Mouse (Mus musculus): ENCODE data around the gene Stk33. TPM values are rescaled to one million over a fixed set of nuclear protein-coding genes. Genes with fewer than 3 reads are reported as not detected.

Gene Stk33
- total and polyA plus RNA-seq, 3 experiments: not detected

- Histone ChIP-seq H3K4me3 (ENCODE audit: control insufficient read depth in 1 of 2, insufficient read depth in 1 of 2, low read depth in 2 of 2, low read length in 2 of 2) (no peak overlapping the region), H3K27ac (ENCODE audit: control insufficient read depth, low read depth, low read length) (no peak overlapping the region), H3K79me2 (ENCODE audit: control insufficient read depth, insufficient read depth, low read length, poor library complexity) (no peaks in the 10 kb centered on the region), H3K9me3 (replicated peaks; ENCODE audit: insufficient read depth, low read length) (no peaks in the 10 kb centered on the region), H3K9ac (ENCODE audit: control insufficient read depth, low read depth, low read length, poor library complexity, severe bottlenecking) (no peak overlapping the region), H3K36me3 (ENCODE audit: control insufficient read depth in 1 of 2, insufficient read depth in 2 of 2, low read length in 2 of 2) (no peaks in the 10 kb centered on the region), H3K4me1 (ENCODE audit: control insufficient read depth in 1 of 2, insufficient read depth in 2 of 2, low read length in 2 of 2) (no peaks in the 10 kb centered on the region), H3K27me3 (ENCODE audit: control insufficient read depth in 1 of 2, insufficient read depth in 2 of 2, low read length in 2 of 2) (peaks cover 0 to 3% of the 10 kb centered on the region in 2 experiments; a peak in 1 of 4 replicates)
- no peak for TF ChIP-seq ETS1 (IDR thresholded peaks at IDR 0.05; ENCODE audit: low read depth, low read length)
- TF ChIP-seq MAFK (IDR thresholded peaks at IDR 0.05; ENCODE audit: borderline replicate concordance, low read depth, low read length): no peak
- TF ChIP-seq E2F4 (IDR thresholded peaks at IDR 0.05; ENCODE audit: borderline replicate concordance, low read depth, low read length): no peak
- no peak for DNase-seq (ENCODE audit: low read depth, low spot score)
Observed at GRCm38 (mm10) chr7:109456563-109456962, 17.7 kb upstream of the Stk33 start.

- H3K27me3 ChIP-seq (ENCODE audit: control insufficient read depth in 1 of 2, insufficient read depth in 2 of 2, low read length in 2 of 2): peaks cover 0 to 1% of the 10 kb centered on the region in 2 experiments; a peak in 1 of 4 replicates
- TF ChIP-seq BHLHE40 (IDR thresholded peaks at IDR 0.05; ENCODE audit: borderline replicate concordance, low read depth, low read length) (no peak), UBTF (IDR thresholded peaks at IDR 0.05; ENCODE audit: borderline replicate concordance, insufficient read depth, low read depth, low read length) (no peak), EP300 (IDR thresholded peaks at IDR 0.05; ENCODE audit: low read depth in 1 of 2, low read length in 2 of 2) (no peak), RAD21 (IDR thresholded peaks at IDR 0.05; ENCODE audit: low read depth, low read length) (no peak), CTCF (IDR thresholded peaks at IDR 0.05 in 2 of 3, conservative IDR thresholded peaks at IDR 0.05 in 1 of 3; ENCODE audit: control insufficient read depth in 1 of 3, insufficient read depth in 1 of 3, low read depth in 2 of 3, low read length in 3 of 3, poor library complexity in 1 of 3, severe bottlenecking in 1 of 3) (no peak), ZKSCAN1 (IDR thresholded peaks at IDR 0.05; ENCODE audit: low read depth, low read length) (no peak), ZC3H11A (IDR thresholded peaks at IDR 0.05; ENCODE audit: low read depth, low read length) (no peak)
- no peaks in the 10 kb centered on the region for H3K9me3 ChIP-seq (replicated peaks; ENCODE audit: insufficient read depth, low read length)
- no peak overlapping the region for H3K27ac ChIP-seq (ENCODE audit: control insufficient read depth, low read depth, low read length)
- H3K36me3 ChIP-seq (ENCODE audit: control insufficient read depth in 1 of 2, insufficient read depth in 2 of 2, low read length in 2 of 2): no peaks in the 10 kb centered on the region
- no peaks in the 10 kb centered on the region for H3K4me1 ChIP-seq (ENCODE audit: control insufficient read depth in 1 of 2, insufficient read depth in 2 of 2, low read length in 2 of 2)
- no peak for DNase-seq (ENCODE audit: low read depth, low spot score)
- no peak overlapping the region for H3K4me3 ChIP-seq (ENCODE audit: control insufficient read depth in 1 of 2, insufficient read depth in 1 of 2, low read depth in 2 of 2, low read length in 2 of 2)
- no peaks in the 10 kb centered on the region for H3K79me2 ChIP-seq (ENCODE audit: control insufficient read depth, insufficient read depth, low read length, poor library complexity)
- H3K9ac ChIP-seq (ENCODE audit: control insufficient read depth, low read depth, low read length, poor library complexity, severe bottlenecking): no peak overlapping the region
Observed at GRCm38 (mm10) chr7:109455748-109456147, 16.9 kb upstream of the Stk33 start.

GRCm38 (mm10) chr7:109454856-109455255, 16.0 kb upstream of the Stk33 start:
- Histone ChIP-seq H3K36me3 (ENCODE audit: control insufficient read depth in 1 of 2, insufficient read depth in 2 of 2, low read length in 2 of 2) (no peaks in the 10 kb centered on the region), H3K4me1 (ENCODE audit: control insufficient read depth in 1 of 2, insufficient read depth in 2 of 2, low read length in 2 of 2) (no peaks in the 10 kb centered on the region), H3K9ac (ENCODE audit: control insufficient read depth, low read depth, low read length, poor library complexity, severe bottlenecking) (no peak overlapping the region), H3K4me3 (ENCODE audit: control insufficient read depth in 1 of 2, insufficient read depth in 1 of 2, low read depth in 2 of 2, low read length in 2 of 2) (no peak overlapping the region), H3K27me3 (ENCODE audit: control insufficient read depth in 1 of 2, insufficient read depth in 2 of 2, low read length in 2 of 2) (0 out of 4 replicates have a peak, but pooled peaks cover 0 to 1% of the 10 kb centered on the region in 2 experiments), H3K27ac (ENCODE audit: control insufficient read depth, low read depth, low read length) (no peak overlapping the region), H3K79me2 (ENCODE audit: control insufficient read depth, insufficient read depth, low read length, poor library complexity) (no peaks in the 10 kb centered on the region), H3K9me3 (replicated peaks; ENCODE audit: insufficient read depth, low read length) (no peaks in the 10 kb centered on the region)
- no peak for DNase-seq (ENCODE audit: low read depth, low spot score)
- no peak for TF ChIP-seq CHD1 (IDR thresholded peaks at IDR 0.05; ENCODE audit: low read depth, low read length)
- TF ChIP-seq RAD21 (IDR thresholded peaks at IDR 0.05; ENCODE audit: low read depth, low read length): no peak
- no peak for TF ChIP-seq UBTF (IDR thresholded peaks at IDR 0.05; ENCODE audit: borderline replicate concordance, insufficient read depth, low read depth, low read length)
- no peak for TF ChIP-seq ELF1 (IDR thresholded peaks at IDR 0.05; ENCODE audit: low read depth, low read length)
- no peak for TF ChIP-seq TAL1 (IDR thresholded peaks at IDR 0.05; ENCODE audit: low read length)
- TF ChIP-seq GABPA (IDR thresholded peaks at IDR 0.05; ENCODE audit: low read depth, low read length): no peak
- TF ChIP-seq TBP (IDR thresholded peaks at IDR 0.05; ENCODE audit: low read depth, low read length): no peak
- TF ChIP-seq ZNF384 (IDR thresholded peaks at IDR 0.05; ENCODE audit: low read depth, low read length): no peak
- no peak for TF ChIP-seq USF1 (IDR thresholded peaks at IDR 0.05; ENCODE audit: low read depth, low read length)

All from MEL (cell line).